Mouse (Mus musculus) brown adipose tissue, adult 24 weeks (tissue): ENCODE measurements around the gene Gsg1. TPM values are rescaled to one million over a fixed set of nuclear protein-coding genes. Genes with fewer than 3 reads are reported as not detected.

Experiments
- H3K27ac ChIP-seq: fragments of 200-500 bp; replicated peaks from 2 replicates; pipeline ENCODE4 v1.5.1; 2012; ENCODE audit warnings: low read depth, mild to moderate bottlenecking, low read length
- H3K4me1 ChIP-seq: fragments of 200-500 bp; 2 replicates; pipeline ENCODE4 v1.6.1; 2012; ENCODE audit warnings: low read length, mixed read lengths; ENCODE audit not compliant: control insufficient read depth, insufficient read depth, insufficient read length
- H3K4me3 ChIP-seq: fragments of 200-500 bp; 2 replicates; pipeline ENCODE4 v1.5.1; 2012; ENCODE audit warnings: low read depth, mild to moderate bottlenecking, low read length, moderate library complexity; ENCODE audit not compliant: insufficient read depth
- polyA plus RNA-seq: library from polyadenylated mRNA; stranded (reverse); fragments of >200 nt; gene quantifications from 2 replicates; pipeline ENCODE4 v1.2.4, GENCODE M21; 2012; ENCODE audit not compliant: missing spikeins, insufficient read depth, insufficient read length

The Gsg1 gene
- polyA plus RNA-seq, 1 experiment, result not detected

DNA sequence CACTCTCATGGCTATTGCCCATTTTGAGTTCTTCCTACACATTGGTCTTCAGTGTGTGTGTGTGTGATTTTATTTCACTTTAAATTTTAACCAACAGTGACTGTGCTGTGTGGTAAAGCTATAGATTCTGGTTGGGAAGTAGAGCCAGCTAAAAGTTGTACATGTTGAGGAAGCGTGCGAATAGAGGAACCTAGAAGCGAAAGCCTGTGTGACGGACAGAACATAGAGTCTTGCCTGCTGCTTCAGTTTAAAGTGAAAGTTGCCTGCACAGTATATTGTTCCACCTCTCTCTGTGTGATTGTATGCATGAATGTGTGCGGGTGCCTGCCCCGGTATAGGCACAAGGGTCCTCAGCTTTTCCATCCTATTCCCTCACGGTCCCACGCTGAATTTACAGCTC is 13.8 kb downstream of the Gsg1 start:
- H3K4me3 ChIP-seq, result no peak overlapping the region
- H3K27ac ChIP-seq, result no peak overlapping the region
- no peaks in the 10 kb centered on the region for H3K4me1 ChIP-seq

GRCm38 (mm10) chr6:135238211-135238610 is 15.9 kb downstream of the Gsg1 start:
- Histone ChIP-seq H3K4me1 (no peaks in the 10 kb centered on the region), H3K4me3 (no peak overlapping the region), H3K27ac (no peak overlapping the region)

DNA sequence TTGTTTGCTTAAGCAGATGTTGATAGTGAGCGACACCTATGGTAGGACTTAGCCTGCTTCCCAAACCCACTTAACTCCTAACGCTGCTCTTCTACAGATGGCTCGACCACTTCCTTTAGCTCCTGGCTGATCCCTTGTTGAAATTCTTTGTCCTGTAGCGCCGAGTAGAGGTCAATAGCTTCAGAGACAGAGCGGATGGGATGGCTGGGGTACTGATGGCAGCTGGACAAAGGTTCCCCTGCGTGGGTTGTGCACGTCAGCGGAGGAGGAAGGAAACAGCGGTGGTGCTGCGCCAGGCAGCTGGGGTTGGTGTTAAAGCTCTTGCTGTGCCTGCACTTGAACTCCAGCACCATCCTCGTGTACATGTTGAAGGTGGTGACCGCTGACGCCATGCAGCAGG is 16.8 kb downstream of the Gsg1 start:
- no peak overlapping the region for H3K4me3 ChIP-seq
- no peak overlapping the region for H3K27ac ChIP-seq
- no peaks in the 10 kb centered on the region for H3K4me1 ChIP-seq

GRCm38 (mm10) chr6:135236576-135236975 is 17.6 kb downstream of the Gsg1 start:
- Histone ChIP-seq H3K4me1 (no peaks in the 10 kb centered on the region), H3K27ac (no peak overlapping the region), H3K4me3 (no peak overlapping the region)

DNA sequence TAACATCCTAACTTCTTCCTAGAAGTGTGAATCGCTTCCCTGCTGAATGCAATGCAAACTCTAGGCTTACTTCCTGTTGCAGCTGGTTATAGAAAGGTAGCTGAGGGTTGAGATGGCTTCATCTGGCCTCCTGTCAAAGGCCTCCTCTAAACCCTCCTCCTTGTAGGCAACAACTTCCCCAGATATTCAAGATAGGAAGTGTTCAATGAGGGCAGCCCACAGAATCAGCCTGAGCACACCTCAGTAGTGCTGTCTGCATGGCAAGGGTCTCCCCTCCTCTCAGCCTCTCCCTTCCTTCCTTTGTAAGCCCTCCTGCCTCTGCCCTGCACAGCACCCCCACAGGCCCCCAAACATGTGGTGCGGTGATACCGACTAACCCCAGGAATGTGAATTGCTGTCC is 18.4 kb downstream of the Gsg1 start:
- Histone ChIP-seq H3K4me1 (no peaks in the 10 kb centered on the region), H3K4me3 (no peak overlapping the region), H3K27ac (no peak overlapping the region)

DNA sequence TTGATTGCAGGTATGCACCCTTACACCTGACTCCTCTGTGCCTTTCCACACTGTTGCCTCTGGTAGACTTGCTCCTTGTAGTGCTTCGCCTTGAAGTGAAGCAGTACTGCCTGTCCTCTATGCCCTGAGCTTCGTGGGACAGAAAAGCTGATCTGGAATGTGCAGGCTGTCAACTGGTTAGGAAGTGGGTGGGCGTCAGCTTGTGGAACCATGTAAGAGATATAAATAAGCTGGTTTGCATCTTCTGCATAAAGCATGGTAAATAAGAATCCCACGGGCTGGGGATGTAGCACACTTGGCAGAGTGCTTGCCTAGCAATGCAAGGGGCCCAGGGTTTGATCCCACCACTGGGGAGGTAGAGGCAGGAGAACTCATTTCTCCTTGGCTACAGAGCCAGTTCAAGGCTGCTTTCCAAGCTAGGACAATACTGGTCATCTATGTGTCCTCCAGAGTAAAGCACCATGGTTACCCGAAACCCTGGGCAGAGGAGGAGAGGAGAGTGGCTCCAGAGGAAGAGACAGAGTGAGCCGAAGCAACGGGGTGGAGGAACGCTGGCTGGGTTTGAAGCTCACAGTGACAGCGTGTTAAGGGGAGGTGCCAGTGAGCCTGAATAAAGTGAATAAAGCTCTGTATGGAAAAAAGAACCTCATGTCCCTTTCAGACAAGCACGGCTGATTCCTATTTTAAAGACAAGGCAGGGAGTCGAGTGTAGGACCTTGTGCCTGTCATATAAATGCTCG is 21.5 kb downstream of the Gsg1 start:
- Histone ChIP-seq H3K27ac (no peak overlapping the region), H3K4me3 (no peak overlapping the region)

DNA sequence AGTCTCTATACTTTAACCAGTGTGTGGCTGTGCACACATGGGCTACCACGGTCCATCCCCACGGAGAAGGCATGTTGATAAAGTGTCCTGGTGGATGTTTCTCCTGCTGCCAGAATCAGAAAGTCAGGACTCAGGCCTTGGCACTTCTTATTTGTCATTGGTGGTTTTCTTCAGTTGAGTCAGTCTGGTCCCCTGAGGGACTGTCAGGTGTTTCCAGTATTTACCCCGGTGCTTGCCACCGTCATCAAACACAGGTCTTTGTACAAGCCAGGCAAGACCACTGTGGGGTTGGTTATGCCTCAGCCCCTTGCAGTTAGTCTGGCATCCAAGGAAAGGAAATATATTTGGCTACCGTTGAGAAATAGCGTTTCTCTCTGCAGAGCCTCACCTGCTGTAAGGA is 23.6 kb downstream of the Gsg1 start:
- no peak overlapping the region for H3K4me3 ChIP-seq
- H3K27ac ChIP-seq, result no peak overlapping the region

More for the DNA sequence above, 21.5 kb downstream of the Gsg1 start:
- H3K4me1 ChIP-seq, result no peaks in the 10 kb centered on the region

GRCm38 (mm10) chr6:135228465-135228941 is 25.6 kb downstream of the Gsg1 start:
- Histone ChIP-seq H3K4me1 (no peaks in the 10 kb centered on the region), H3K4me3 (no peak overlapping the region), H3K27ac (no peak overlapping the region)

More for the DNA sequence above, 23.6 kb downstream of the Gsg1 start:
- no peaks in the 10 kb centered on the region for H3K4me1 ChIP-seq

DNA sequence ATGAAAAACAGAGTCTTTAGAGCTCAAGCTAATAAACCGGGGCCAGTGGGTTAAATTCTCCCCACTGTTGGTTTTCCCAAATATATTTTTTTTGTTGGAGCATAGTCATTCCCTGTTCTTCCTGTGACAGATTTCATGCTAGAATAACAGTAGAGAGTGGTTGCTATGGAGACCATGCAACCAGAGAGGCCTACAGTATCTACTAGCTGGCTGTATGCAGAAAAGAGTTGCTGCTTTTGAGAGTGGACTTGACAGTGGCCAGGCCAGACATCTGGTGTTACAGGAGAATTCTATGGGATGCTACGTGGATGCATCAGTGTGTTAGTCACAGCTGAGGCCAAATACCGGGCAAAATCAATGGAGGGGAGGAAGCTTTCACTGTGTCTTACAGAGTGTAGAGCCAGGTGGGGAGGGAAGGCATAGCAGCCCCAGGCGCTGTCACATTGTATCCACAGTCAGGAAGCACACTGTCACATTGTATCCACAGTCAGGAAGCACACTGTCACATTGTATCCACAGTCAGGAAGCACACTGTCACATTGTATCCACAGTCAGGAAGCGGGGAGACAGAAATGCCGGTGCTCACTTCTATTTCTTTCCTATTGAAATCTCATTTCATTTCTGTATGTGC is 30.2 kb downstream of the Gsg1 start:
- no peaks in the 10 kb centered on the region for H3K4me1 ChIP-seq
- H3K27ac ChIP-seq, result no peak overlapping the region
- no peak overlapping the region for H3K4me3 ChIP-seq

GRCm38 (mm10) chr6:135219916-135220315 is 34.2 kb downstream of the Gsg1 start:
- H3K4me3 ChIP-seq, result no peak overlapping the region
- H3K27ac ChIP-seq, result no peak overlapping the region
- no peaks in the 10 kb centered on the region for H3K4me1 ChIP-seq

DNA sequence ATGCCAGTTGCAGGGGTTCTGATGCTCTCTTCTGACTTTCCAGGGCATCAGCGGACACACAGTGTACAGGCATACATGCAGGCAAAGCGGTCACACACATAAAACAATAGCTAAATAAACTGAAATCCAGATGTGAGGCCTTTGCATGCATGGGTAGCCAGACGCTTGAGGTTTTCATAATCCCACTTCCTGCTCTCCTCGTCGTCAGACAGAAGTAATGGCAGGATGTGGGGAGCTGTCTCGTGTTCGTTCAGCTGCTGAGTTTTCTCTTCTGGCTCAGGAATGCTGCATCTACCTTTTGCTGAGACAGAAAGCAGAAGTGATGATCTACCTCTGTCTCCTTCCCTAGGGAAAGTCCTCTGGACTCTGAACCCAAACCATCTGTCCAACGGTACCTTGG is 35.8 kb downstream of the Gsg1 start:
- Histone ChIP-seq H3K4me1 (no peaks in the 10 kb centered on the region), H3K4me3 (no peak overlapping the region), H3K27ac (no peak overlapping the region)

DNA sequence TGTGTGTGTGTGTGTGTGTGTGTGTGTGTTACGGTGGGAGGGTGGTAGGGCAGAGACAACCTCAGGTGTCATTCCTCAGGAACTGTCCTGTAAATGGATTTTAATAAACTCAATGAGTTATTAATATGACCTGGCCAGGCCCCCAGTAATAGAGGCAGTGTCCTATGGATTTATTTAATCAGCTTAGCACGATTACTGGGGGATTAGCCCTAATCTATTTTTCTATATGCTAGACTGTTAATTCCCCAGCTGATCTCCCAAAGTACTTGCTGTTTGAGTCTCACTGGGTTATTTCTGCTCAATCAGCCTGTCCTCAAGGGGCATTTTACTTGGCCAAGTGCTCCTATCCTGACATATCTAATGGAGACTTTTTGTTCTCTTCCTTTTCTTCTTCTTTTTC is 41.5 kb downstream of the Gsg1 start:
- H3K27ac ChIP-seq, result no peak overlapping the region
- H3K4me3 ChIP-seq, result no peak overlapping the region
- no peaks in the 10 kb centered on the region for H3K4me1 ChIP-seq

DNA sequence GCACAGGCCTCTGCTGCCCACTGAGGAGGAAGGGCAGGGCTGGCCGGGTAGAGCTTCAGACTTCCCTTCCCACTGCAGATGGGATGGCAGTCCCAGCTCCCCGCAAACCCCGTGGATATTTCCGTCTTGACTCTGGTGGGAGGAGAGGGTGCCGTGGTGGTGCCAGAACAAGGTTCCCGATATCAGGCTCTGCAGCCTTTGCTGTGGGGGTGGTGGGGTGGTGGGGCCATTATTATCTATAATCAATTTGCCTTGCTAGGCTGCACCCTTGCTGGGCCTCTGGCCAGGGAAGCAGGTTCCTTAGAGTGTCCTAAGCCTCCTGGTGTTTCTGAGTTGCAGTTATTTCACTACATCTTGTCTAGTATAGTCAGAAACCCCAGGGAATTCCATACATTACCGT is 43.0 kb downstream of the Gsg1 start:
- H3K4me3 ChIP-seq, result no peak overlapping the region

GRCm38 (mm10) chr6:135206909-135207308 is 47.2 kb downstream of the Gsg1 start:
- no peak overlapping the region for H3K4me3 ChIP-seq
- no peaks in the 10 kb centered on the region for H3K4me1 ChIP-seq
- no peak overlapping the region for H3K27ac ChIP-seq

More for the DNA sequence above, 43.0 kb downstream of the Gsg1 start:
- H3K27ac ChIP-seq, result no peak overlapping the region
- no peaks in the 10 kb centered on the region for H3K4me1 ChIP-seq

GRCm38 (mm10) chr6:135205802-135206201 is 48.3 kb downstream of the Gsg1 start:
- H3K4me1 ChIP-seq, result no peaks in the 10 kb centered on the region
- no peak overlapping the region for H3K4me3 ChIP-seq
- no peak overlapping the region for H3K27ac ChIP-seq

DNA sequence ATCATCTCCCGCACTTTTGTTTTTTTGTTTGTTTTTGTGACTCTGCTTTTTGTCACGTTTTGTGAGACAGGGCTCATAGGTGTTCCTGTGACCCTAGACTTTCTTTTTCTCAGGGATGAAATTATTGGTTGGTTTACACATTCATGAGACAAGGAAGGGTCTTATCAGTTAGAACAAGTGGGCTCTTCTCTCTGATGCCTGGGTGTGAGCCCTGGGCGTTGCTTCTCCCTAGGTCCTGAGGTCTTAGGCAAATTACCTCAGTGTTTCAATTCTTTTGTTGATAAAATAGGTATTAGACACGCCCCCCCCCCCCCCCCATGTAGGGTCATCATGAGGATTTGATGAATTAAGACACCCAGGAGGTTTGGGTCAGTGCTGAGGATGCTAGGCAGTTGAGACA is 49.3 kb downstream of the Gsg1 start:
- H3K4me1 ChIP-seq, result no peaks in the 10 kb centered on the region
- H3K4me3 ChIP-seq, result no peak overlapping the region
- no peak overlapping the region for H3K27ac ChIP-seq
